Mouse (Mus musculus): ENCODE results near the gene Ambra1.

DNA sequence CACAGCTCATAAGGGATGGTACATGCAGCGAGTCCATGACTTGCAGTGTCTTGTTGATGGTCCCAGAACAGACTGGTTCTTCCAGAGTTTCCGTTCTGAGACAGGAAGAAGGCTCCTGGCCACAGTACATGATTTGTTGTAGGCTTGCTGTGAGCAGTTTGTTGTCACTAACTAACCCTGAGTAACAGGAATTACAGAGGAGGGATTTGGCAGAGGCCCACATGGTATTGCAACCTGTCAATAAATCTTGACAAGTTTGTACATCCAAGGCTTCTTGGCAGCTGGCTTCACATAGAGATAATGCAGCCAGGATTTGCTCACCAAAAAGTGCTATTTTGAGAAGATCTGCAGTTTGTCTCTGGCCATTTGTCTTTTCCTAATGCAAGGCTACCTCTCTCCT, 176.2 kb downstream of the Ambra1 start:
- TF ChIP-seq POLR2A (IDR thresholded peaks at IDR 0.05; ENCODE audit: insufficient read length, low read depth), result no peak
- no peak for TF ChIP-seq MYOD1 (IDR thresholded peaks at IDR 0.05; ENCODE audit: control insufficient read depth in 1 of 3, insufficient read length in 2 of 3, low read depth in 2 of 3)
- no peak for TF ChIP-seq E2F4 (IDR thresholded peaks at IDR 0.05; ENCODE audit: insufficient read depth)
- no peak for TF ChIP-seq USF1 (IDR thresholded peaks at IDR 0.05; ENCODE audit: low read depth)
- no peak for TF ChIP-seq TCF12 (IDR thresholded peaks at IDR 0.05; ENCODE audit: insufficient read depth, poor library complexity, severe bottlenecking)
- no peak for TF ChIP-seq CEBPB (IDR thresholded peaks at IDR 0.05; ENCODE audit: insufficient read depth, poor library complexity, severe bottlenecking)
- TF ChIP-seq MAX (IDR thresholded peaks at IDR 0.05; ENCODE audit: low read depth), result no peak
- no peak for TF ChIP-seq REST (IDR thresholded peaks at IDR 0.05; ENCODE audit: insufficient read depth, insufficient read length)
- TF ChIP-seq POLR2AphosphoS2 (IDR thresholded peaks at IDR 0.05; ENCODE audit: insufficient read length, low read depth), result no peak
- no peak for TF ChIP-seq SRF (IDR thresholded peaks at IDR 0.05; ENCODE audit: control insufficient read depth, insufficient read length, low read depth)
- TF ChIP-seq MYOG (IDR thresholded peaks at IDR 0.05; ENCODE audit: control insufficient read depth in 1 of 3, insufficient read depth in 1 of 3, insufficient read length in 2 of 3, low read depth in 2 of 3), result no peak
- TF ChIP-seq TCF3 (IDR thresholded peaks at IDR 0.05; ENCODE audit: insufficient read length, low read depth), result no peak

Measured in myocyte (in vitro differentiated cells).